Mouse (Mus musculus) colon, adult 2 months (tissue): ENCODE results near the gene Eaf2. TPM values are rescaled to one million over a fixed set of nuclear protein-coding genes. Genes with fewer than 3 reads are reported as not detected.

ENCODE experiments used
- polyA plus RNA-seq: library from polyadenylated mRNA; depleted of rRNA; stranded (reverse); fragments of >200 nt; gene quantifications from 2 replicates; pipeline ENCODE4 v1.2.3, GENCODE M21; 2012; rRNA removed

Eaf2 gene
- 0.72 and 1.3 TPM in 2 replicates for polyA plus RNA-seq

DNA sequence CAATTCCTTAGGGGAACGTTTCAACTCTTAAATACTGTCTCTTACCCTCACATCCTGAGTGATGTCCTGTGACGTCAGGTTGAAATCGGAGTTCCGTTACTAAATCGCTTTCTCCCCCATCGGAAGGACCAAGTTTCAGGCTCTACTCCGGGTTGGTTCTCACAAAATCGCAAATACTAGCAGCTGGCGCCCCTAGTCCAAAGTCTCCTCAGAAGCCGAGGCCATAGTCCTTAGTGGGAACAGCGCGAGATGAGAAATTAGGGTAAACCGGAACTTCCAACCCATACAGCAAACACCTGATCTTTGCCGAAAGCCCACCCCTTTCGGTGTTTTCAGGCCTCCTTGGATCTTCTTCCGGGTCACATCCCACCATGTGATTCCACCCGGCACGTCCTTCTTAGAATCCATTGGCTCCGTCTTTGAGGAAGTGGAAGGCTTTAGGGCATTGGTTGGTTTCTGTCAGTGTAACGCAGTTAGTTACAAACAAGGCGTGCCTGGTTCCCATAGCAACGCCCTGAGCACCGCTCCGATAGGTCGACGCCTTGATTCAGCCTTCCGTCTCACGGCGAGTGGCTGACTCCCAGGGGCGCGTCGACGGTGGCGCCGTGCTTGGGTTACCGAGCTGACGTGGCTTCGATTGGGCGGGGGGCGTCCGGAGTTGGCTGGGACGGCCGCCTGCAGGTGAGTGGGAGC lies at the start of gene Eaf2, which contains the start of gene Golgb1:
Eaf2 (minus strand) TSS at position 421 of the 693 bp plus-strand sequence.
Golgb1 (plus strand) TSS at position 558 of the 693 bp plus-strand sequence.

DNA sequence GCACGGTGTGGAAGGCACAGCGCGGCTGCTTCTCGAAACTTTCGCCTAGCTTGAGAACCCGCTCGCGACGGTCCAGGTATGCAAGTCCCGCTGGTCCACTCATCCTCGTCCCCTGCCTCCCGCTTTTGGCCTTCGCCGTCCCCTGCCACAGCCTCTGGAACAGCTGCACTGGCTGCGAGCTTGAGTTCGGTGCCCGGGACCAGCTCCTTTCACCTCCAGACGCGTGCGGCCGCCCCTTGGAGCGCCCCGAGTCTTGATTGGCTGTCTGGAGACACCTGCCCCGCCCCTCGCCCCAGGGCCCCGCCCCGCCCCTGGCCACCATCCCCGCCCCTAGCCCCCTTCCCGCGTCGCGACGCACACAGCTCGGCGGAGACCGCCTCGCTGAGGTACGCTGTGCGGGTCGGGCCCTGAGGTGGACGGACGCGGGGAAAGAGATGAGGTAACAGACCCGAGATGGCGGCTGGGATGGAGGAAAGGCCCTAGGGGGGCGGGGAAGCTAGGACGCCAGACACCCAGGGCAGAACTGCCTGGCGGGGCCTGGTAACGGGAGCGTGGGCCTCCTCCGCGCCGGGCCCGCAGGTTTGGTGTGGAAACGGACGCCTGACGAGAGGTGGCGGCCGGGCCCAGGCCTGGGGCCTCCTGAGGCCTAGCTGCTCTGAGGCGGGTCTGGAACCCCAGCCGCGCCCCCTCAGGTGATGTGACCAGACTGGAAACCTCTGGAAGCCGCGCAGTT lies 46.6 kb downstream of the Eaf2 start, which contains the start of gene Iqcb1:
Iqcb1 (plus strand) TSS at position 332 of the 733 bp plus-strand sequence.

DNA sequence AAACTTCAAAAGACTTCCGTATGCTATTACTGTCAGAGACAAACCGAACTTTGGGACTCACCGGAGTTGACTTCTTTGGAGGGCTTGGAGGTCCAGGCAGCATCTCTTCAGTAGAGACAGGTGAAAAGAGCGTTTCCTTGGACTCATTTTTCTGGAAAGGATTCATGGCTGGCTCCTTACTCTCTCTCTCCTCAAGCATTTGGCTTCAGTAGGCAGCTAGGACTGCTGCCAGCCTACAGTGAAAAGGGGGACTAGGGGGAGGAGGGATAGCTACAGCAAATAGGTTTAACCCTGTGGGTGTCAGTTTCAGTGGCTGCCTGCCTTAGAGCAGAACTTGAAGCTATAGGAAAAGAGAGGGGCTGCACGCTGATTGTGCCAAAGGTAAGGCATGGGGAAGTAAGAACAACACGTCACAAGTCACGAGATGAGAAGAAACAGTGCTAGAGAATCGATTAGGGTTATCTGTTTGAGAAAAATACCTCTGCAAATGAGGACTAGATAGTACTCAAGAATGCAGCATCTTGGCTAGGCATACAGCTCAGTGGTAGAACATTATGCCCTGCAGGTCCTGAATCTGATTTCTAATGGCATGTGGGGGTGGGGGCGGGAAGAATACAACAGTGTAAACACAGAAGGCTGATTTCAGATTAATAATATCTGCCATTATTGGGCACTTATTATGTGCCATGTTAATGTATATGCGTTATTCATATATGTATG lies 90.0 kb downstream of the Eaf2 start, which contains the start of gene Slc15a2:
Slc15a2 (minus strand) TSS at position 369 of the 720 bp plus-strand sequence.

Other genes with a start within 250 kb of the Eaf2 start
- gene Cd86, start 208.9 kb downstream of the Eaf2 start, polyA plus RNA-seq: 0.52 and 0.78 TPM in 2 replicates
- 175 and 200 TPM in 2 replicates for gene Ildr1, start 181.0 kb downstream of the Eaf2 start, polyA plus RNA-seq
- 0.68 and 2.3 TPM in 2 replicates for gene Slc15a2, start 90.0 kb downstream of the Eaf2 start, polyA plus RNA-seq
- 0.23 and 0.71 TPM in 2 replicates for gene Iqcb1, start 46.6 kb downstream of the Eaf2 start, polyA plus RNA-seq
- 67.1 and 97.2 TPM in 2 replicates for gene Golgb1, start 137 bp upstream of the Eaf2 start, polyA plus RNA-seq
- gene Hcls1, start 60.0 kb upstream of the Eaf2 start, polyA plus RNA-seq: 6.3 and 6.4 TPM in 2 replicates
- not detected in 2 replicates for gene Fbxo40, start 115.5 kb upstream of the Eaf2 start, polyA plus RNA-seq
- gene Polq, start 136.8 kb upstream of the Eaf2 start, polyA plus RNA-seq: 0.22 and 0.24 TPM in 2 replicates